Mouse (Mus musculus) hindbrain, embryonic 14.5 days (tissue): ENCODE results near the gene Atp11c. TPM values are rescaled to one million over a fixed set of nuclear protein-coding genes. Genes with fewer than 3 reads are reported as not detected.

Experiments used
- ATAC-seq: fragments of 200-750 bp; cut with Nextera tagmentation; 2 replicates; pipeline ENCODE4 v1.8.0; 2017; ENCODE audit warnings: moderate number of reproducible peaks, mild to moderate bottlenecking, moderate TSS enrichment, moderate library complexity; ENCODE audit not compliant: low FRiP score
- DNase-seq: peaks from one replicate; pipeline ENCODE4 v3.0.0-alpha.2; 2015; ENCODE audit warnings: low spot score
- H3K27ac ChIP-seq: fragments of 300-500 bp; sonication (generic); 2 replicates; pipeline ENCODE4 v1.5.1; 2014; ENCODE audit warnings: mild to moderate bottlenecking, moderate library complexity
- H3K27me3 ChIP-seq: fragments of 300-500 bp; sonication (generic); 2 replicates; pipeline ENCODE4 v1.6.1; 2014; ENCODE audit warnings: mild to moderate bottlenecking, low read length, mixed read lengths; ENCODE audit not compliant: control insufficient read depth, insufficient read depth
- H3K36me3 ChIP-seq: fragments of 300-500 bp; sonication (generic); replicated peaks from 2 replicates; pipeline ENCODE4 v1.6.1; 2014; ENCODE audit not compliant: control insufficient read depth, insufficient read depth
- H3K4me1 ChIP-seq: fragments of 300-500 bp; sonication (generic); replicated peaks from 2 replicates; pipeline ENCODE4 v1.6.1; 2014; ENCODE audit warnings: antibody characterized with exemption, low read length, mixed read lengths; ENCODE audit not compliant: control insufficient read depth, insufficient read depth
- H3K4me2 ChIP-seq: fragments of 300-500 bp; sonication (generic); replicated peaks from 2 replicates; pipeline ENCODE4 v1.6.1; 2014; ENCODE audit warnings: mild to moderate bottlenecking, moderate library complexity
- H3K4me3 ChIP-seq: fragments of 300-500 bp; sonication (generic); replicated peaks from 2 replicates; pipeline ENCODE4 v1.5.1; 2014; ENCODE audit warnings: mild to moderate bottlenecking, low read length
- H3K9ac ChIP-seq: fragments of 300-500 bp; sonication (generic); 2 replicates; pipeline ENCODE4 v1.6.1; 2014
- H3K9me3 ChIP-seq: fragments of 300-500 bp; sonication (generic); 2 replicates; pipeline ENCODE4 v1.6.1; 2016; ENCODE audit warnings: low read length; ENCODE audit not compliant: control insufficient read depth
- whole genome bisulfite sequencing: fragments of 180-500 bp; shearing (Covaris S2); extraction: QIAGEN DNeasy Blood & Tissue Kit; methylation state at CpG from one replicate; pipeline ENCODE4 v1.1.7; 2014; 5-methylcytosine and 5-hydroxymethylcytosine counted together
- polyA plus RNA-seq: library from polyadenylated mRNA; unstranded; fragments of >200 nt; fragmentation: Nextera tagmentation; extraction: Ambion mirVana; gene quantifications from 2 replicates; pipeline ENCODE4 v1.2.1, GENCODE M21; 2014

Atp11c gene
- polyA plus RNA-seq, 1 experiment from 2014 or later = 19.5 TPM

DNA sequence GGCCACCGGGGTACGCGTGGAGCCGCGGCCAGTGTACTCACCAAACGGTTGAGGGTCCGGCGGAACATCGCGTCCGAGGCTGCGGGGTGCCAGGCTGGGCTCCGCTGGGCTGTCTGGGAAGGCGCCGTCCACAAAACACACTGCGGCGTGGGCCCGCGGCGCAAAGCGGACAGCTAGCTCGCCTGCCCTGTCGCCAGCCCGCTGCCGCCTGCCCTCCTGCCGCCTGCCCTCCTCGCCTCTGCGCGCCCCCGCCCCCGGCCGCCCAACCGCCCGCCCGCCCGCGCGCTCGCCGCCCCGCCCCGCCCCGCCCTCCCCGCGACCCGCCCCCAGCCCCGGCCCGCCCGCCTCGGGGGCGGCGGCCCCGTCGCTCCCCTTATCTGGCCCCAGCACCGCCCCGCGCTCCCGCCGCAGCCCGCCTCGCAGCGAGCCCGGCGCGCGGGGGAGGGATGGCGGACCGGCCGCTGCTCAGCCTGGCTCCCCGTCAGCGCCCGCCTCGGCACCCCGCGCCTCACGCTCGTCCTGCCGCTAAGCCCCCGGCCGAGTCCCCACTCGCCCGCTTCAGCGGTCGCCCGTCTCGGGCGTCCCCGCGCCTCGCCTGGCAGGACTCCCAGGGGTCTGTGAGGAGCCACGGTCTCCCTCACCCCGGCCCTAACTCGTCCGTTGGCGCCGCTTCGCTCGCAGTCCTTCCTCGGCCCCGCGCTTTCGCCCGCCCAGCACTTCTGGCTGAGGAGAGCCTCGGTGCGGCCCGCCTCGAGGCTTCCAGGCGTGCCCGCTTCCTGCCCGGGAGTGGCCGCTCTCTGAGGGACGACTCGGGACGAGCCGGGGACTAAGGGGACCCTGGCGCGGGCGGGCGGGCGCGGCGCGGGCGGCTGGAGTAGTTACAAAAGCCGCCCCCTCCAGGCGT, 188.5 kb downstream of the Atp11c start:
- Histone ChIP-seq H3K4me2 (peak overlapping the region; percentile 60), H3K27me3 (no peaks in the 10 kb centered on the region), H3K36me3 (no peaks in the 10 kb centered on the region), H3K9ac (peak overlapping the region; percentile 78), H3K9me3 (no peaks in the 10 kb centered on the region), H3K27ac (peak overlapping the region; percentile 90), H3K4me1 (0 out of 2 replicates have a peak, but pooled peaks cover 5% of the 10 kb centered on the region), H3K4me3 (peak overlapping the region; percentile 74)
- WGBS = 33% methylated on average over 36 of the region's 126 CpGs
- DNase-seq (peak; percentile 42), ATAC-seq (peak; percentile 85)

DNA sequence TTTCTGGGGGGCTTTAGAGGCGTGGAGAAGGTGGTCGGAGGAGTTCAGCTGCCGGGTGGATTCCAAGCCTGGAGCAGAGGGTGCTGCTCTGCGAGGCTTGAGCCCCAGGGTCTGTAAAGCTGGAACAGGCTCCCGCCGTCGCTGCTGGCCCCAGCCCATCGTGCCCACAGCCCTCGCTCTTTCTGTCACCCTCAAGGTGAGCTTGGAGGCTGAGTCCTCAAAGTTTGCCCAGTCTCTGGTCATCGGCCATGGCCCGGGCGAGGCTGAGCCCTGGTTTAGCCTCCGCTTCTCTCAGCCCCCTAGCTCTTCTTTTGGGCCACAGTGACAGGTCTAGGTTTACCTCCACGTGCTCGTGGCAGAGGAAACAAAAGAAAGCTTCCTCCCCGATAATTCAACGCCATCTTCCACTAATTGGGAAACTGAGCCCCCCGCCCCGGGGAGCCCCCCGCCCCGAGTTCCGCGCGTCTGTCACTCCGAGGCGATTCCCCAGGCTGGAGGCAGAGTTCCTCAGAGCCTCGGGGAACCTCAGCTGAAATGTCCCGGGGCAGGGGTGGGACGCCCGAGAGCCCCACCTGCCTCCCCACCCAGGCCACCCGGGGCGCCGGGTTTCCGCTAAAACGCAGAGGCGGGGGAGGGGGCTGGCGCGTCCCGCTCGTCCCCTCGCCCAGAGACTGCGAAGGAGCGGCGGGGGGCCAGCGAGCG, 189.3 kb downstream of the Atp11c start:
- Histone ChIP-seq H3K4me2 (peak overlapping the region; percentile 60), H3K4me3 (peak overlapping the region; percentile 74), H3K9me3 (no peaks in the 10 kb centered on the region), H3K9ac (peak overlapping the region; percentile 78), H3K36me3 (no peaks in the 10 kb centered on the region), H3K27me3 (no peaks in the 10 kb centered on the region), H3K27ac (peak overlapping the region; percentile 54; the same call in 1 of the 2 replicates), H3K4me1 (0 out of 2 replicates have a peak, but pooled peaks cover 5% of the 10 kb centered on the region)
- peak; percentile 22; the same call in 1 of the 2 replicates for ATAC-seq
- no peak for DNase-seq
- WGBS = 16% methylated on average over 43 of the region's 46 CpGs

DNA sequence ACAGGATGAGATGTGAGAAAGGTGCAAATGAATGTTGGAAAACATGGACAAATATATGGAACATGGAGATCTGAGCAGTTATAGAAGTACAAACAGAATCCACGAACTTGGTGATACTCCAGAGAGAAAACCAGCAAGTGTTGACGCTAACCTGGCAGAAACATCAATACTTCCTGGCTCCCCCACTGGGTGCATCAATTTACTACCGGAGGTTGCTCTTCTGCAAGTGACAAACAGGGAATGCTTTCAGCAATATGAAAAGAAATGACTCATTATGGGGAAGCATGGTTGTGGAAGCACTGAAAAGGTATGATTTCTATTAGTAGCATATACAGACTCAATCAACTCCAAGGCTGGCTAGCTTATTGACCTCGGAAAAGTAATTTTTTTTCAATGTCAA, 198.2 kb downstream of the Atp11c start:
- Histone ChIP-seq H3K27me3 (no peaks in the 10 kb centered on the region), H3K4me1 (no peaks in the 10 kb centered on the region), H3K4me2 (no peak overlapping the region), H3K9ac (no peak overlapping the region), H3K9me3 (no peaks in the 10 kb centered on the region), H3K4me3 (no peak overlapping the region), H3K27ac (no peak overlapping the region), H3K36me3 (no peaks in the 10 kb centered on the region)
- 82% methylated on average over 4 of the region's 4 CpGs for WGBS
- no peak for ATAC-seq
- DNase-seq = no peak

DNA sequence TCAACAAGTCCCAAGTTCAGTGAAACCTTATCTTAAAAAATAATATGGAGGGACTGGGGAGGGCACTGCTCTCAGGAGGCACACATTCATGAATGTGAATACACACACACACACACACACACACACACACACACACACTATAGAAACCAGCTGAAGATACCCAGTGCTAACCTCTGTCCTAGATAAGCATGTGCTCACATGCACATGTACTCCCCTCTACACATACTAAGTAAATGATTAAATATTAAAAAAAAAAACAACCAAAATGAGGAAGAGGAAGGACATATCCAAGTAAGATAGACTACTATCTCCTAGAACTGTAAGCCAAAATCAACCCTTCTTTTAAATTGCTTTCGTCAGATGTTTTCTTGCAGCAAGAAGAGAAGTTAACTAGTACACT, 205.6 kb downstream of the Atp11c start:
- DNase-seq = no peak
- H3K4me2 ChIP-seq = no peak overlapping the region
- no peak overlapping the region for H3K27ac ChIP-seq
- no peak overlapping the region for H3K9ac ChIP-seq
- 97% methylated on average over 1 of the region's 1 CpGs for WGBS
- H3K9me3 ChIP-seq = no peaks in the 10 kb centered on the region
- no peaks in the 10 kb centered on the region for H3K4me1 ChIP-seq
- no peaks in the 10 kb centered on the region for H3K36me3 ChIP-seq
- H3K4me3 ChIP-seq = no peak overlapping the region
- no peaks in the 10 kb centered on the region for H3K27me3 ChIP-seq
- no peak for ATAC-seq

DNA sequence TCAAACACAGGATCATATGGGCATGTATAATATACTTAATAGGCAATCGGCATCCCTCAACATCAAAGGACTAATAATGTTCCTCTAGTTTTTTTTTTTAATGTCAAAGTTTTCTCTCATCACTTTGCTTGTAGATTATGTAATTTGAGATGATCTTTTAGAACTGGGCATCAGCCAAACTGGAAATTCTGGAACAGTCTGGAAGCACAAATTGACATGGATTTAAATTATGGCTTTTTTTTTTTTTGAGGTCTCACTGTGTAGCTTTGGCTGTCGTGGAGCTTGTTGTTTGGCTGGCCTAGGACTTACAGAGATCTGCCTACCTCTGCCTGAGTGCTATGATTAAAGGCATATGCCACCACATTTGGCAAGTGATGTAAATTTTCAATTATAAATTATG, 210.8 kb downstream of the Atp11c start:
- Histone ChIP-seq H3K27me3 (no peaks in the 10 kb centered on the region), H3K36me3 (no peaks in the 10 kb centered on the region), H3K27ac (no peak overlapping the region), H3K4me2 (no peak overlapping the region), H3K4me1 (no peaks in the 10 kb centered on the region), H3K4me3 (no peak overlapping the region), H3K9me3 (no peaks in the 10 kb centered on the region), H3K9ac (no peak overlapping the region)
- no peak for ATAC-seq
- no peak for DNase-seq
- 76% methylated on average over 2 of the region's 2 CpGs for WGBS

DNA sequence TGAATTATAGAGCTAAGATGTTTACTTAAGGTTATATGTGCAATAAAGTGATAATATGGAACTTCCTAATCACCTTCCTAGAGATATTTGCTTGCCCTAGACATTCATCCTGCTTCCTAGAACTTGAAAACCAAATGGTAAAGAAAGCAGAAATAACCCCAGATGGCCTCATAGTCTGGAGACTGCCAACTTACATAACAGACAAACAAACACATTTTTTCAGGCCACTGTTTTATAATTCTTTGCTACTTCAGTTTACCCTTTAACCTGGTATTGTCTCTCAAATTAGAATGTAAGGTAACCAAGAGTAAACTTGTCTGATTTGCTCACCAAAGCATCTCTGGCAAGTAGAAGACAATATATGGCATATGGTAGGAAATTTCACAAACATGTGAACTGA, 212.1 kb downstream of the Atp11c start:
- no peak overlapping the region for H3K4me3 ChIP-seq
- no peak overlapping the region for H3K27ac ChIP-seq
- H3K9me3 ChIP-seq = no peaks in the 10 kb centered on the region
- H3K27me3 ChIP-seq = no peaks in the 10 kb centered on the region
- ATAC-seq (no peak), DNase-seq (no peak)
- H3K4me1 ChIP-seq = no peaks in the 10 kb centered on the region
- no peaks in the 10 kb centered on the region for H3K36me3 ChIP-seq
- no peak overlapping the region for H3K4me2 ChIP-seq
- no peak overlapping the region for H3K9ac ChIP-seq

DNA sequence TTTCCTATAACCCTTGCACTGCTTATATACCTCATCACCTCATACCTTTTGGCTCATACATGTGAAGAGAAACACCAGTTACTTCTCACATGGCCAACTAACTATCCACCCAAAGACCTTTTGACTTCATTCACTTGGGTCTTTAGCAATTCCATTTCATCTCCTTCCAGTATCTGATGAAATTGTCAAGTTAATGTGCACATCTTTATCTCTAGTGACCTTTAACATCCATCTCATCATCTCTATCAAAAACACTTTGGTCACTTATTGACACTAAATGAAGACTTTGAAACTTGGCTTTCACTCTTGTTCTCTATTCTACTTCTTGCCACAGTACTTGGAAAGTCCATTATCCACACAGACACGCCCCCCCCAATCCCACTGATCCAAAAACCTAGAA, 243.8 kb downstream of the Atp11c start:
- no peak for DNase-seq
- WGBS = 89% methylated on average over 1 of the region's 1 CpGs
- no peak overlapping the region for H3K4me2 ChIP-seq
- H3K36me3 ChIP-seq = no peaks in the 10 kb centered on the region
- H3K9ac ChIP-seq = no peak overlapping the region
- H3K4me1 ChIP-seq = no peaks in the 10 kb centered on the region
- H3K9me3 ChIP-seq = no peaks in the 10 kb centered on the region
- H3K27ac ChIP-seq = no peak overlapping the region
- H3K4me3 ChIP-seq = no peak overlapping the region
- no peak for ATAC-seq
- H3K27me3 ChIP-seq = no peaks in the 10 kb centered on the region

DNA sequence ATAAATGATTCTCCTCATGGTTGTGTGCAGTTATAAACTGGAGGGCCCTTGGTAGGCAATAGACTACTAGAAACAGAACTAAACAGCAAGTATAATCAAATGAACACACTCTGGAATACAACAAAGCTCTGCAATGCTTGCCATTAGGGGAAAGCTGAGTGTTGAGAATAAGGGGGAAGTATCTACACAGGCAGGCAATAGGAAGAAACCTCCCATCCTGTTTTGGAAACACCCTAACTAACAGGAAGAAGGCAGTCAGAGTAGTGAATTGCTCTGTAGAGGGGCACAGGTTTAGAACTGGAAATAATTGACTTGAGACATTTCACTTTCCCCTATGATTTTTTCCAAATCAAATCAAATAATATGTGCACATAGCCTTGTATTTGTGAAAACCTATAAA, 247.1 kb downstream of the Atp11c start:
- no peak overlapping the region for H3K4me2 ChIP-seq
- DNase-seq (no peak), ATAC-seq (no peak)
- no peak overlapping the region for H3K9ac ChIP-seq
- no peaks in the 10 kb centered on the region for H3K9me3 ChIP-seq
- H3K36me3 ChIP-seq = no peaks in the 10 kb centered on the region
- no peak overlapping the region for H3K4me3 ChIP-seq
- no peaks in the 10 kb centered on the region for H3K27me3 ChIP-seq
- no peaks in the 10 kb centered on the region for H3K4me1 ChIP-seq
- H3K27ac ChIP-seq = no peak overlapping the region

DNA sequence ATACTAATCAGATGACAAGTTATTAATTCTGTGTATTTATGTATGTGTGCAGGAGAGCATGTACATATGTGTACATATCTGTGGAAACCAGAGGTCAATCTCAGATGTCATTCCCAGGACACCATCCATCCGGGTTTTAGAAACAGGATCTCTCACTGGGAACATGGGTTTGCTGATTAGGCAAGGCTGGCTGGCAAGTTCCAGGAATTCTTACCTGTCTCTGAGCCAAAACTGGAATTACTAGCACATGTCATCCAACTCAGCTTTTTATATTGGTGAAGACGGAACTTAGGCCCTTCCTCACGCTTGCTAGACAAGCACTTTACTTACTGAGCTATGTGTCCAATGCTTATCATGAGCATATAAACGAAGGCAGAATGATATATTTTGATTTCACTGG, 247.5 kb downstream of the Atp11c start:
- no peaks in the 10 kb centered on the region for H3K9me3 ChIP-seq
- H3K27me3 ChIP-seq = no peaks in the 10 kb centered on the region
- no peak for ATAC-seq
- no peak overlapping the region for H3K4me2 ChIP-seq
- no peak overlapping the region for H3K9ac ChIP-seq
- no peaks in the 10 kb centered on the region for H3K36me3 ChIP-seq
- no peak for DNase-seq
- no peak overlapping the region for H3K4me3 ChIP-seq
- no peak overlapping the region for H3K27ac ChIP-seq
- WGBS = 80% methylated on average over 4 of the region's 4 CpGs
- no peaks in the 10 kb centered on the region for H3K4me1 ChIP-seq
